Mouse (Mus musculus) c-Kit-positive CD71-positive TER-119-positive erythroid progenitor cells, embryonic 14.5 days (primary cell): ENCODE results near the gene Lmx1a.

Source experiments
- DNase-seq: peaks from one replicate; pipeline ENCODE4 v3.0.0-alpha.2; 2013; ENCODE audit warnings: low spot score

Gene Lmx1a

DNA sequence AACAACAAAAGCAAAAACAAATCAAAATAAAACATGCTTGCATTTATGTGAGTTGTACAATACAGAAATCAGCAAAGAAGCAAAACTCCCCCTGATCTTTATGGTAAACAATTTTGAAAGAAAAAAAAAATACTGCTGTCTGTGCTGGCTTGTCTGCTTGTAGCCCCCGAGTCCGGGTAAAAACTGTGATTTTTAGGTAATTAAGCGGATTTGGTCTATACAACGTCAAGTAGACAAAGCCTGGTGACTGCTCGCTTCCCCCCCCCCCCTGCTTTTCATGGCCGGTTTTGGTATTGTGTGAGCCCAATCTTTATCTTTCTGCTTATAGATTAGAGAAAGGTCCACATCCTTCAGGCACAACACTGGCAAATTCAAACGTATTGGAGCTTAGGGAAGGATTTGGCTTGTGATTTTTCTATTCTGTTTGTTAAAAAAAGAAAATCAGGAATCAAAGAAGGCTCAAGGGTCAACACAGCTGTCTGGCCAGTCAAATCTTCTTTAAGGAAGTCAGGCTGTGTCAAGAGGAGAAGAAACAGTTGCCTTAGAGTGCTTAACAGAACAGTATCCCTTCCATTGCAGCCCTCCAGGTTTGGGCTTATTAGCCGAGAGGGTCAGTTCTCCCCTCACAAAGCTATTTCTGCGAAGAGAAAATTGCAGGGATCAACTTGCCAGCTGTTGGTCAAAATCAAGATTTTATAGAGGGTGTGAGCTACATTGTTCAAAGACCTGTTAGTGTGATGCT is 4.6 kb downstream of the Lmx1a start:
- DNase-seq, result no peak

GRCm38 (mm10) chr1:167694731-167695130 is 5.7 kb downstream of the Lmx1a start:
- no peak for DNase-seq

- no peak for DNase-seq
Observed at GRCm38 (mm10) chr1:167695910-167696459, 6.9 kb downstream of the Lmx1a start.

GRCm38 (mm10) chr1:167699706-167700105 is 10.7 kb downstream of the Lmx1a start:
- no peak for DNase-seq

DNA sequence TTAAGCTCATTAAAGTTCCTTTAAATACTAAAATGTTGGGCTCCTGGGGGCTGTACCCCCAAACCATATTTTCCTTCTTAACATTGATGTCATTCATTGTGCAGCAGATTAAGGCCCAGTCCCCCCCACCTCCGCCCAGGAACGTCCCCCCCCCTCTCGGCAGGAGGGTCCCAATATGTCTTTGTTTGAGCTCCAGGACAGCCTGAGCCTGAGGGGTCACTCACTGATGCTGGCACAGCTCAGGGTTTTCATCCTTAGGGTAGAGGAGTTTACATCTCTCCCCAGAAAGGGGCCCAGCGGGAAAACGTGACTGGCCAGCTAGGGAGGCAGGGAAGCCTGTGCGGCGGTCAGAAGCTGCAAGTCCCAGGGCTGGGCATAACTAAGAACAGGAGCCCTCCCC is 11.2 kb downstream of the Lmx1a start:
- DNase-seq, result no peak

DNA sequence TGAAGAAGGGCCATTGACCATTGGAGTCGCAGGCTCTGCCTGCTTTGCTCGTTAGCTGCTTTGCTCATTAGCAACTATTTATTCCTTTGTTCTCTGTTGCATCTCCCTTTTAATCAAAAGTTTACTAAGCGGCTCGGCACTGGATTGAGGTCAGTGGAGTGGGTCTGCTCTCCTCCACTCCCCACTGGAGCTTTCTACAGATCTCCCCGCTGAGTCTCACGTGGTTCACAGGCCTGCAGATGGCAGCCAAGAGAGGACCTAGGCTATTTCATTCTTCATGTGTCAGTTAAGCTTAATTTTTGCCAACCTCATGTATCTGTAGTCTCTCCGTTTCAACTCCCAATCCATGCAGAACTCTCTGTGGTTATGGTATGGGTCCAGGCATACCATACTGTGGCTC is 16.5 kb downstream of the Lmx1a start:
- DNase-seq, result no peak

DNA sequence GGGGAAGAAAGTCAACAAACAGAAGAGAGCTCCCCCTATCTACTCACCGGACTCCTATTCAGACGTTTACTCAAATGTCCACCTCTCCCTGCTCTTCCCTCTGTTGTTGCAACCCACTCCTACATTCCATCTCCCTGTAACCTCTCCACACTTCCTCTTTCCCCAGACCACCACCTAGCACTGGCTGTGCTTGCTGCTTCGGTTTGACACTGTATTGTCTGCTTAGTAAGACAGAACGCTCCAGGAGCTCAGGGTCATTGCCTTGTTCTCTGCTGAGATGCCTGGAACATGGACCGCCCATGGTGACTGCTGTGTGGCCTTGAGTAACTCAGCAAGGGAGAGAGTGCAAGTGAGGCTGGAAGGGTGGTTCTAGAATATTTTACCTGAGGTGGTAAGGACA is 19.7 kb downstream of the Lmx1a start:
- DNase-seq, result no peak

GRCm38 (mm10) chr1:167715730-167716341 is 26.8 kb downstream of the Lmx1a start:
- no peak for DNase-seq

DNA sequence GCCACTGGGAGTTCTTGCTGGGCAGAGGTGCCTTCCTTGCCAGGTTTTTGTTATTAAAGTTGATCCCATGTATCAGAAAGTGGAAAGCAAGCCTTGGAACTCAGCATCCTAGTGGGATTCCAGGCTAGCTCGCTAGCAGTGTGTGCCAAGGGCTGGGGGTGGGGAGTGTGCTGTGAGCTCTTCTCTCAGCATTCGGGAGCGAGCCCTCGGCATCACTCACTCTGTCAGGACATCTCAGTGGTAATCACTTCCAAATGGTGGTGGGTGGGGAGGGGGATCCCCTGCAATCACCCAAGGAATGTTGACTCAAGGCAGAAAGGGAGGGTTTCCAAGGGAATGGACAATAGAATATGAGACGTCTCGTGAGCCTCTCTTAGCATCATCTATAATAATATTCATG is 45.4 kb downstream of the Lmx1a start:
- DNase-seq, result no peak

DNA sequence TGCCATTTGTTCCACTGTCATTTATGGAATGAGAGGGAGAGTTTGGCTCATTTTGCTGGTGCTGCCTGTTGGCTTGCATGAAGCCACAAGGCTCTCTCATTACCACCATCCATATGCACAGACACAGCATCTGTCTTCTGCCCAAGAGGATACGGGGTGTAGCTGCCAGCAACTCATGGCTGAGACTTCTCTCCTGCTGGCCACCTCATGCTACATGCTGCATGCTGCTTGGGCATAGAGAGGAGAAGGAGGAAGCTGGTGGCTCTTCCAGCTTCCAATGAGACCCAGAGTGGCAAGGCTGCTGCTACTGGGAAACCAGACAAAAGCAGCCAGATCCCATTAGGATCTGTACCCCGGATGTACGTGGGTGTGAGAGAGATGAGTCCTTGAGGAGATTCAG is 47.8 kb downstream of the Lmx1a start:
- DNase-seq, result no peak

DNA sequence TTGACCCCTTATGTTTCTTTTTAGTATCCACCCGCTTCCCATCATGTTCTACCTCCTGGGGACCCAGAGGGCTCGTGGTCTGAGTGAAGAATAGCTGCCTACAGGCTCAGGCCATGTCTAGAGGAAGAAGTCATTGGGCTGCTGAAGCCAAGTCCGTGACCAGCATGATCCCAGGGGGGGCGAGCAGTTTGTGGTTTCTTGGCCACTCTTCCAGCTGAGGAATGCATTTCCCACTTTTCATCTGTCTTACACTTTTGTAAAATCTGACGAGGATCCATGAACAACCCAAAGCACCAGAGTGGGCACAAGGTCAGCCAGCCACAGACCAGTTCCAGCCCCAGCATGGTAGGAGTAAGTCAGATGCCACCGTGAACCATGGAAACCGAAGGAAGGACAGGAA is 50.2 kb downstream of the Lmx1a start:
- DNase-seq, result no peak

- DNase-seq, result no peak
Observed at GRCm38 (mm10) chr1:167746676-167747075, 57.6 kb downstream of the Lmx1a start.

- no peak for DNase-seq
Observed at GRCm38 (mm10) chr1:167752661-167753060, 63.6 kb downstream of the Lmx1a start.

DNA sequence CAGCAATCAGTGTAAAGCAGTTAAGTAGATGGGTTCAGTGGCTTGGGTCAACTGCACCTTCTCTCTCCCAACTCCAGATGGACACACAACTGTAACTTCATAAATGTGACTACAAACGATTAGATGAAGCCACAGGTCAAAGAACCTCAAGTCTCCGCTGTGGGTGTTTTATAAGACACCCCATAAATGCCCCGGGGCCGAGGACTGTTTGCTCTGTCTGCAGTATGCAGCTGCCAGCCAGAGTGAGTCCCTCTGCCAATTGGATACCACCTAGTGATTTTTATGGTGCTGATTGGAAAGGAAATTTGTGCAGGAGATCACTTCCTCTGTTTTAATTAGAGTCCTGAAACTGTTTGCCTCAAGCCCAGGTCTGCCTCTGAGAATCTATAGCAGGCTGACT is 65.0 kb downstream of the Lmx1a start:
- no peak for DNase-seq

DNA sequence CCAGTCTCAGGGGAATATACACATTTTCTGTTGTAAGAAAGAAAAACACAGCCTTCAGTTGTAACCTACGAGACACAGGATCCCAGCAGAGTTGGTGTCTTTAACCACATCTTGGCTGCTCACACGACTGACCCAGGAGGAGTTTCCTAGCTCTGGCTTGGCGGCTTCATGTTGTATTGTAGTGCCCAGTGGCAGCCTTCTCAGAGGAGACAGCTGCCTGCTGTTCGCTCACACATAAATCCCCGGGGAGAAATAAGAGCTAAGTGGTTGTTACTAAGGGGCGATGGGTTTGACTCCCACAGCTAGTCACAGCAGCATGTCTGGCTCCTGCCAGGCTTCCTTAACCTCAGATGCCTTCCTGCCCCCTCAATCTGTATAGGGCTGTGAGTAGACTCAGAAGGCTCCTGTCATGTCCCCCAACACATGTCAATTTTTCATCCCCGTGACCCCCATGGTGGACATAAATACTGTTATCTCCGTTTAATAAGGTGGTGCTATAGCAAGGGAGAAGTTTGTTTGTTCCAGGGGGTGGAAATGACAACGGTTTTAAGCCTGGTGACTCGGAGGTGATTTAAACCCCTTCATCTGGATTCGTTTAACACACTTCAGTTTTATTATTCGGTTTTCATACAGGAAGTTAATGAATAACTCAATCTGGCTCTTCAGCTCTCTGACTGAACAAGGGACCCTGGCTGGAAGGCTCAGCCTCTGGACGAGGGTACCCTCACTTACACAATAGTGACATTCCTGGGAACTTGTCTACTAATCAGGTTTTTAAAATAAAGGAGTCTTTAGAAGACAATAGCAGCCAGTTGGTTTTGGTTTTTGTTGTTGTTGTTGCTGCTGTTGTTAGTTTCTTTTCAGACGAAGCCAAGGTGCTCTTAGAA is 65.8 kb downstream of the Lmx1a start:
- no peak for DNase-seq

- no peak for DNase-seq
Observed at GRCm38 (mm10) chr1:167758208-167758607, 69.2 kb downstream of the Lmx1a start.

DNA sequence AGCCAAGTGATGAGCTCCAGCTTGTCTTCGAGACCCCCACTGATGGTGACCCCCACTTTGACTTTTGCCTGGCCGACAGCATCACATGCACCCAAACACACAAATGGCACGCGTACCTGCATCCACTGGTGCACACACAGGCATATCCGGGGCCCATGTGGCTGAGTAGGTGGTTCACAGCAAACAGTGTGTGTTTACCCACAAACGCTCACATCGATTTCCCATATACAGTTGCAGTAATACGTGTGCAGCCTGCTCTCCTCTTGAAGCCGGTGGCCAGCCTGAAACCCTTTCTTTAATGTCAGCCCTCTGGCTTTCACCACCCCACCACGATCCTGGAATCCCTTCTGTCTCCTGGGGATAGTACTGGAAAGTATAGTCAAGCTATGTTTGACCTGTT is 71.3 kb downstream of the Lmx1a start:
- no peak for DNase-seq

DNA sequence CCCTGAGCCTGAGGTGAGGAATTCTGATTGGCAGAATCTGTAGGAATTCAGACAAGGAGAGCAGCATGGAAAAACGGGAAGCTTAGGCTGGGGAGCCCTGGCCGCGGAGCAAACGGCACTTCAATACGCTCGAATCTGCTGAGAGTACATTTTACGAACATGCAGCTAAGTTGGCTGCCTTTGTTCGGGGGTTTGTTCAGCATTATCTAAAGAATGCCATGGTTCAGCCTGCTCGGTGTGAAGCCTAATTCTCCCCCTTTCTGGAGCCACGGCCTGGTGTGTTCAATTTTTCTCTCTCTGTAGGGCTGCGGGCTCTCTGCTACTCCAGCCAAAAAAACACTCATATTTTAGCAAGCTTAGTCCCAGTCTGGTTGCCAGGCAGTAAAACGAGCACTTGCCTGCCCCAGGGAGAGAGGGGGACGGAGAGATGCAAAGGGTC is 72.8 kb downstream of the Lmx1a start:
- no peak for DNase-seq

GRCm38 (mm10) chr1:167766619-167767018 is 77.6 kb downstream of the Lmx1a start:
- DNase-seq, result no peak

DNA sequence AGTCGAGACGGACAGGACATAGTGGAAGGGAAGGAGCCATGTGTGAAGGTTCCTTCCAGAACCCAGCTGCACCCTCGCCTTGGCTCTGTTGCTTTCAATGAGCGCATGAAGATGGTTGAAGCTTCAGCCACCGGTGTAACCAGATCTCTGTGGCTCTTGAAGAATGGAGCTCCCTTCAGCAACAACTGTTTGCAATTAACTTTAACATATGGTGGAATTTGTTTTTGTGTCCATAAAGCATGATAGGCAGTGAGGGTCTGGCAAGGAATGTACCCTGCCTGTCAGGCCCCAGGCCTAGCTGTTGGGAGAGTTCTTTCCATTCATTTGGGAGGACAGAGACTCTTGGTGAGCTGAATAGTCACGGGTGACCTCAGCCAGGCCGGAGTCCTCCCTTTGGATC is 81.4 kb downstream of the Lmx1a start:
- DNase-seq, result no peak

- DNase-seq, result no peak
Observed at GRCm38 (mm10) chr1:167779766-167780488, 90.9 kb downstream of the Lmx1a start.
